Mouse (Mus musculus): ENCODE data around the gene Zfhx3.

- TF ChIP-seq CTCF (IDR thresholded peaks at IDR 0.05; ENCODE audit: low read depth, low read length) (no peak), GATA1 (IDR thresholded peaks at IDR 0.05; ENCODE audit: borderline replicate concordance, low read length) (no peak)
Measured at GRCm38 (mm10) chr8:108370731-108371130, 428.3 kb downstream of the Zfhx3 start.
